Mouse (Mus musculus): Measurements from ENCODE around the gene Myo16. TPM values are rescaled to one million over a fixed set of nuclear protein-coding genes. Genes with fewer than 3 reads are reported as not detected.

Myo16 gene
- polyA plus RNA-seq, 1 experiment from 2014 or later, result 0.11 TPM

GRCm38 (mm10) chr8:10405469-10405868, 251.8 kb downstream of the Myo16 start:
- Histone ChIP-seq H3K36me3 (ENCODE audit: control insufficient read depth, insufficient read depth, low read length) (no peaks in the 10 kb centered on the region), H3K27me3 (replicated peaks; ENCODE audit: control insufficient read depth, insufficient read depth, low read length) (no peaks in the 10 kb centered on the region), H3K4me1 (ENCODE audit: control insufficient read depth, insufficient read depth, low read length) (no peaks in the 10 kb centered on the region), H3K9me3 (ENCODE audit: control insufficient read depth, low read length) (no peaks in the 10 kb centered on the region), H3K9ac (ENCODE audit: low read depth, low read length) (no peak overlapping the region), H3K4me2 (ENCODE audit: low read depth, low read length) (no peak overlapping the region), H3K4me3 (ENCODE audit: low read length) (no peak overlapping the region), H3K27ac (ENCODE audit: low read length) (no peak overlapping the region)
- no peak for ATAC-seq
- 39% methylated on average over 8 of the region's 8 CpGs for WGBS

GRCm38 (mm10) chr8:10409043-10409442, 255.3 kb downstream of the Myo16 start:
- Histone ChIP-seq H3K9me3 (ENCODE audit: control insufficient read depth, low read length) (no peaks in the 10 kb centered on the region), H3K4me2 (ENCODE audit: low read depth, low read length) (no peak overlapping the region), H3K36me3 (ENCODE audit: control insufficient read depth, insufficient read depth, low read length) (no peaks in the 10 kb centered on the region), H3K27ac (ENCODE audit: low read length) (no peak overlapping the region), H3K4me1 (ENCODE audit: control insufficient read depth, insufficient read depth, low read length) (no peaks in the 10 kb centered on the region), H3K9ac (ENCODE audit: low read depth, low read length) (no peak overlapping the region), H3K4me3 (ENCODE audit: low read length) (no peak overlapping the region), H3K27me3 (replicated peaks; ENCODE audit: control insufficient read depth, insufficient read depth, low read length) (no peaks in the 10 kb centered on the region)
- 84% methylated on average over 9 of the region's 9 CpGs for WGBS
- no peak for ATAC-seq

DNA sequence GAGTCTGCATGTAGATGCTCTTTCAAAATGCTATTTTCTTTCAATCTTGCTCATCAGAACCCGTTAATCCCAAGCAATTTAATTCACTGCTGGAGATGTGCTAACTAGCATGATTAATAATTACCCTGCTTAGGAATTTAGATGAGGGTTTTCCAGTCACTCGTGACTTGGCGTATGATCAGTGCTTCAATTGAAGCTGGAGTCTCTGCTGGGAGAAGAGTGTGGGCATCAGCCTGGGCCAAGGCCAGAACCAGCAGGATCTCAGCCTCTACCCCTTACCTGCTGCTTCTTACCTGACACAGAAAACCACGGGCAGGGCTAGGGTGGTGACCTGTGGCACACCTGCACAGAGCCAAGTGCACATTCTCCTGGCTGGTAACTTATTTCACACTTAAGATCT, 257.8 kb downstream of the Myo16 start:
- Histone ChIP-seq H3K9ac (ENCODE audit: low read depth, low read length) (no peak overlapping the region), H3K27ac (ENCODE audit: low read length) (no peak overlapping the region)
- no peak for ATAC-seq

GRCm38 (mm10) chr8:10413881-10414280, 260.2 kb downstream of the Myo16 start:
- Histone ChIP-seq H3K4me2 (ENCODE audit: low read depth, low read length) (no peak overlapping the region), H3K27me3 (replicated peaks; ENCODE audit: control insufficient read depth, insufficient read depth, low read length) (no peaks in the 10 kb centered on the region)

More for the DNA sequence above, 257.8 kb downstream of the Myo16 start:
- 69% methylated on average over 4 of the region's 4 CpGs for WGBS
- Histone ChIP-seq H3K9me3 (ENCODE audit: control insufficient read depth, low read length) (no peaks in the 10 kb centered on the region), H3K4me2 (ENCODE audit: low read depth, low read length) (no peak overlapping the region), H3K27me3 (replicated peaks; ENCODE audit: control insufficient read depth, insufficient read depth, low read length) (no peaks in the 10 kb centered on the region), H3K4me1 (ENCODE audit: control insufficient read depth, insufficient read depth, low read length) (no peaks in the 10 kb centered on the region), H3K36me3 (ENCODE audit: control insufficient read depth, insufficient read depth, low read length) (no peaks in the 10 kb centered on the region), H3K4me3 (ENCODE audit: low read length) (no peak overlapping the region)

DNA sequence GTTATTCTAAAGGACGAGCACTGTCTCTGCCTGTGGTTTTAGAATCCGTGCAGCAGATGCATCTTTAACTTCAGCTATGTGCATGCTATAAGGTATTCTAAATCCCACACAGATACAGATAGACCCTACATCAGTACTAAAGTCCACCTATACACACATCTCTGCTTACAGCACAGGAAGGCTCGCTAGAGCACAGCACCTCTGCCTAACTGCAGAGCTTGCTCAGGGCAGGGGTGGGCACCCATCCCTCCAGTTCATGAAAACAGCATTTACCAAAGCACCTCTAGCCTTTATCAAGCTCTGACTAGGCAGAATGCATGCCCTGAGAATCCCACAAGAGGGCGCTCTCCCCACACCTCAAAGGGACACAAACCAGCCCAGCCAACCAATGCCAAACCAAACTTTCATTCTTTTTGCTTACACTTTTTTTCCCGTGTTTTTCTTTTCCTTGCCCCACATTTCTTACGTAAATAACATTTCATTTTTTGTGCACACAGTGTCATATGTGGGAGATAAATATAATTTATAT, 261.0 kb downstream of the Myo16 start:
- Histone ChIP-seq H3K4me2 (ENCODE audit: low read depth, low read length) (no peak overlapping the region), H3K4me3 (ENCODE audit: low read length) (no peak overlapping the region), H3K9me3 (ENCODE audit: control insufficient read depth, low read length) (no peaks in the 10 kb centered on the region), H3K9ac (ENCODE audit: low read depth, low read length) (no peak overlapping the region), H3K36me3 (ENCODE audit: control insufficient read depth, insufficient read depth, low read length) (no peaks in the 10 kb centered on the region), H3K27me3 (replicated peaks; ENCODE audit: control insufficient read depth, insufficient read depth, low read length) (no peaks in the 10 kb centered on the region), H3K4me1 (ENCODE audit: control insufficient read depth, insufficient read depth, low read length) (no peaks in the 10 kb centered on the region), H3K27ac (ENCODE audit: low read length) (no peak overlapping the region)
- WGBS, result 24% methylated on average over 6 of the region's 6 CpGs
- ATAC-seq, result peak; percentile 48; the same call in 1 of the 2 replicates

More at GRCm38 (mm10) chr8:10413881-10414280, 260.2 kb downstream of the Myo16 start:
- no peak overlapping the region for H3K4me3 ChIP-seq (ENCODE audit: low read length)
- H3K36me3 ChIP-seq (ENCODE audit: control insufficient read depth, insufficient read depth, low read length), result no peaks in the 10 kb centered on the region
- H3K4me1 ChIP-seq (ENCODE audit: control insufficient read depth, insufficient read depth, low read length), result no peaks in the 10 kb centered on the region
- H3K9ac ChIP-seq (ENCODE audit: low read depth, low read length), result no peak overlapping the region
- no peaks in the 10 kb centered on the region for H3K9me3 ChIP-seq (ENCODE audit: control insufficient read depth, low read length)
- H3K27ac ChIP-seq (ENCODE audit: low read length), result no peak overlapping the region
- no peak for ATAC-seq
- 89% methylated on average over 8 of the region's 8 CpGs for WGBS

GRCm38 (mm10) chr8:10415288-10415687, 261.6 kb downstream of the Myo16 start:
- no peaks in the 10 kb centered on the region for H3K9me3 ChIP-seq (ENCODE audit: control insufficient read depth, low read length)
- no peaks in the 10 kb centered on the region for H3K27me3 ChIP-seq (replicated peaks; ENCODE audit: control insufficient read depth, insufficient read depth, low read length)
- H3K27ac ChIP-seq (ENCODE audit: low read length), result no peak overlapping the region
- 33% methylated on average over 7 of the region's 7 CpGs for WGBS
- ATAC-seq, result peak; percentile 59
- no peak overlapping the region for H3K4me3 ChIP-seq (ENCODE audit: low read length)
- no peak overlapping the region for H3K4me2 ChIP-seq (ENCODE audit: low read depth, low read length)
- H3K9ac ChIP-seq (ENCODE audit: low read depth, low read length), result no peak overlapping the region
- H3K4me1 ChIP-seq (ENCODE audit: control insufficient read depth, insufficient read depth, low read length), result no peaks in the 10 kb centered on the region
- H3K36me3 ChIP-seq (ENCODE audit: control insufficient read depth, insufficient read depth, low read length), result no peaks in the 10 kb centered on the region

- 80% methylated on average over 9 of the region's 9 CpGs for WGBS
- H3K4me2 ChIP-seq (ENCODE audit: low read depth, low read length), result no peak overlapping the region
- no peak for ATAC-seq
- H3K27me3 ChIP-seq (replicated peaks; ENCODE audit: control insufficient read depth, insufficient read depth, low read length), result no peaks in the 10 kb centered on the region
- H3K27ac ChIP-seq (ENCODE audit: low read length), result no peak overlapping the region
- H3K4me1 ChIP-seq (ENCODE audit: control insufficient read depth, insufficient read depth, low read length), result no peaks in the 10 kb centered on the region
- no peaks in the 10 kb centered on the region for H3K9me3 ChIP-seq (ENCODE audit: control insufficient read depth, low read length)
- H3K9ac ChIP-seq (ENCODE audit: low read depth, low read length), result no peak overlapping the region
- no peaks in the 10 kb centered on the region for H3K36me3 ChIP-seq (ENCODE audit: control insufficient read depth, insufficient read depth, low read length)
- no peak overlapping the region for H3K4me3 ChIP-seq (ENCODE audit: low read length)
Observed at GRCm38 (mm10) chr8:10415885-10416284, 262.2 kb downstream of the Myo16 start.

- WGBS, result 69% methylated on average over 12 of the region's 12 CpGs
- no peak for ATAC-seq
- H3K4me2 ChIP-seq (ENCODE audit: low read depth, low read length), result no peak overlapping the region
- H3K4me3 ChIP-seq (ENCODE audit: low read length), result no peak overlapping the region
- H3K9me3 ChIP-seq (ENCODE audit: control insufficient read depth, low read length), result no peaks in the 10 kb centered on the region
- no peak overlapping the region for H3K9ac ChIP-seq (ENCODE audit: low read depth, low read length)
- H3K4me1 ChIP-seq (ENCODE audit: control insufficient read depth, insufficient read depth, low read length), result no peaks in the 10 kb centered on the region
- H3K27ac ChIP-seq (ENCODE audit: low read length), result no peak overlapping the region
- H3K27me3 ChIP-seq (replicated peaks; ENCODE audit: control insufficient read depth, insufficient read depth, low read length), result no peaks in the 10 kb centered on the region
- no peaks in the 10 kb centered on the region for H3K36me3 ChIP-seq (ENCODE audit: control insufficient read depth, insufficient read depth, low read length)
Observed at GRCm38 (mm10) chr8:10416806-10417205, 263.1 kb downstream of the Myo16 start.

DNA sequence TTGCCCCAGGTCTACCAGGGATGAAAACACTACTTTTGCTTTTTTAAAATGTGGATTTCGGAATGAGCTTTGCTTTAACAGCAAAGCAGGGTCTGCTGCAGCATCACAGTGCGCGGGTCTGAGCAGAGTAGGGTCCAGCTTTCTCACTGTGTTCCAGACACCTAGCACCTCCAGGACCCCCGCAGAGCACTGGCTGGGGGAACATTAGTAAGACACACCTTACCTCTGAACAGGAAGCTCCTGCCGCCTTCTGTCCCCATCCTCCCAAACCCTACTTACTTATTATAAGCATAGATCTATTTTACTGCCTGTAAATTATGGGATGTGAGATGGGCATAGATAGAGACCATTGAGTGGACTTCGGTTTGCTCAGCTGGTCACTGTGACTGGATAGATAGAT, 263.6 kb downstream of the Myo16 start:
- Histone ChIP-seq H3K9ac (ENCODE audit: low read depth, low read length) (no peak overlapping the region), H3K9me3 (ENCODE audit: control insufficient read depth, low read length) (no peaks in the 10 kb centered on the region), H3K27me3 (replicated peaks; ENCODE audit: control insufficient read depth, insufficient read depth, low read length) (no peaks in the 10 kb centered on the region), H3K4me1 (ENCODE audit: control insufficient read depth, insufficient read depth, low read length) (no peaks in the 10 kb centered on the region), H3K36me3 (ENCODE audit: control insufficient read depth, insufficient read depth, low read length) (no peaks in the 10 kb centered on the region), H3K4me2 (ENCODE audit: low read depth, low read length) (no peak overlapping the region), H3K27ac (ENCODE audit: low read length) (no peak overlapping the region), H3K4me3 (ENCODE audit: low read length) (no peak overlapping the region)
- ATAC-seq, result no peak
- WGBS, result 94% methylated on average over 6 of the region's 6 CpGs

DNA sequence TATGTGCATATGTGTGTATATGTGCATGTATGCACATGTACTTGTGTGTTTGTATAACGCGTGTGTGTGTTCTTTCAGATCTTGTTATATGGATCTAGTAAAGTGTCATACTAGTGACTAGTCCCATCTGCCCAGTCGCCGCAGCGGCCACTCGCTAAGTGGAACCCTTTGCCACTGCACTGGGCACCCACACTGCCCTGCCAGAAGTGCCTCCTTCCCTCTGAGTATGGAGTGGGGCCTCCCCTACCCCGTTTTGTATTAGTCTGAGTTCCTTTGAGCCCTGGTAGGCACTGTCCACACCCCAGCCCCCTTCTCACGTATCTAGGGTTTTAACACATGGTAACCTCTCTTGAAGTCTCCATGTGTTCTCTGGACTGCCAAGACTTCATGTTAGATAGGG, 264.3 kb downstream of the Myo16 start:
- H3K9ac ChIP-seq (ENCODE audit: low read depth, low read length), result no peak overlapping the region

More for the DNA sequence above, 264.3 kb downstream of the Myo16 start:
- Histone ChIP-seq H3K4me3 (ENCODE audit: low read length) (no peak overlapping the region), H3K27me3 (replicated peaks; ENCODE audit: control insufficient read depth, insufficient read depth, low read length) (no peaks in the 10 kb centered on the region), H3K4me1 (ENCODE audit: control insufficient read depth, insufficient read depth, low read length) (no peaks in the 10 kb centered on the region), H3K36me3 (ENCODE audit: control insufficient read depth, insufficient read depth, low read length) (no peaks in the 10 kb centered on the region), H3K9me3 (ENCODE audit: control insufficient read depth, low read length) (no peaks in the 10 kb centered on the region), H3K27ac (ENCODE audit: low read length) (no peak overlapping the region), H3K4me2 (ENCODE audit: low read depth, low read length) (no peak overlapping the region)
- ATAC-seq, result no peak
- WGBS, result 89% methylated on average over 8 of the region's 8 CpGs

Data from intestine, embryonic 16.5 days (tissue).